Mouse (Mus musculus): ENCODE measurements around the gene Arpc5l.

Arpc5l gene

DNA sequence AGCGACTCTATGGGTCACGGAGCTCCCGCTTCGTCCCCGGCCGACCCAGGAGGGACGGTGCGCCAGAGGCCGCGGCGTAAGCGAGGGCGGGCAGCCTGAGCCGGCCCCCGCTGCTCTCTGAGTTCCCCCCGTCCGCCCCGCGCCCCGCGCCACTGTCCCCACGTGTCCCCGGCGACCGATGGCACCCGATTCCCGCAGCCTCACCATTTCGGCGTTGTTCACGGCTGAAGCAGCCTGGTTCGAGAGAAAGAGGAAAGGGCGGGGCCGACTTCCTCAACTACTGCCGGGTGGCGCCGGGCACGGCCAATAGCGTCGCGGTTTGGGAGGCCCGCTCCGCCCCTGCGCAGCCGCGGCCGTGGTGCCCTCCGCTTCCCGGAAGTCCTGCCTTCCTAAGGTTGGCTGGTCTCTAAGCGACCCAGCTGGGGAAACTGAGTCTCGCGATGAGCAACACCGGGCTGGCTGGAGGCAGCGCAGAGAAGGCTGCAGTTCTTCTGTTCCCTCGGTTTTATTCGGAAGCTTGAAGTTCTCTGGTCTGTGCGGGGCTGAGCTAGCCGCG is at the start of gene Arpc5l:
Arpc5l (plus strand) TSS at position 469 of the 556 bp plus-strand sequence.
- peak; percentile 78 to 91 for DNase-seq (ENCODE audit: low spot score in 2 of 2)

DNA sequence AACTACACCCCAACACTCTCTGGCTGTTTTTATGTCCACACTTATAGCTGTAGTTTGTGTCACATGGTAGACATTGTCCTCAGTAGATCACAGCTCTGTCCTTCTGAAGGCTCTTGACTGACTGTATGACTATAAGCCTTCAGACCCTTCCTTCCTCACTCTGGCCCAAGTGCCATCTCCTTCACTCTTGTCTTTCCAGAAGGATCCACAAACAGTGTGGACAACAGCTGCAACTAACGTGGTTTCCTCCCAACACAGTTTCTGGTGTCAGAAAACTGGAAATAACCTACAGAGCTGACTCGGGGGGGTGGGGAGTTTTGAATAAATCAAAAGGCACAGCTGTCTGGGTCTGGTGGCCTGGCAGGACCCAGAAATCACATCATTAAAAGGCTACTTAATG is 49.1 kb upstream of the Arpc5l start:
- no peak for DNase-seq (ENCODE audit: low spot score in 2 of 2)

DNA sequence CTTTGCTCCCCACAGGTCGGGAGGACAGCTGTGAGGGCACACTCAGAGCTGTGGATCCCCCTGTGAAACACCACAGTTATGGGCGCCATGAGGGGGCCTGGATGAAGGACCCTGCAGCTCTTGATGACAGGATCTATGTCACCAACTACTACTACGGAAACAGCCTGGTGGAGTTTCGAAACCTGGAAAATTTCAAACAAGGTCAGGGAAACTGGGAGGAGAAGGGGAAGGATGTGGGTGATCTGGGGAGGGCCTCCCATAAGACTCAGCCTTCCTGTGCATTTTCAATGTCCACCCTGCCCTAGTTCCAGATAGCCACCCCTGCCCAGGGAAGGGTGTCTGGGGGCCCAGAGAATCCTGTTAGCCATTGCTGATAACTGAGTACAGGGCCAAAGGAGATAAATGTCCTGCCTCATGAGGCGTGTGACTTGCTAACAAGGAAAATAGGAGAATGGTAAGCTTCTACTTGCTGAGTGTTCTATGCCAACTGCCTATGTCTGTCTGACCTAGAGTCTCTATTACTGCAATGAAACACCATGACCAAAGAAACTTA is 47.4 kb upstream of the Arpc5l start:
- no peak for DNase-seq (ENCODE audit: low spot score in 2 of 2)

DNA sequence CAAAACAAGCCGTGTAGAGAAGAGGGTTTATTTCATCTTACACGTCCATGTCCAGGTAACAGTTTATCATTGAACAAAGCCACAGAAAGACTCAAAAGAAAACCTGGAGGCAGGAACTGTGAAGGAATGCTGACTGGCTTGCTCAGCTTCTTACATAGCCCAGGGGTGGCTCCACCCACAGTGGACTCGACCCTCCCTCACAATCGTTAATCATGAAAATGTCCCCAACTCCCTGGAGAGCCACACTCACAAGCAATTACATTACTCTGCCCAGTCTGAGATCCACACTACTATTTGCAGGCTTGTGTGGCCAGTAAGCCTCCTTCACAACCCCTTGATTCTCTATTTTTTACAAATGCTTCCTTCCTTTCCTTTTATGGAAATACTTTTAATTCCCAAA is 41.0 kb upstream of the Arpc5l start:
- no peak for DNase-seq (ENCODE audit: low spot score in 2 of 2)

DNA sequence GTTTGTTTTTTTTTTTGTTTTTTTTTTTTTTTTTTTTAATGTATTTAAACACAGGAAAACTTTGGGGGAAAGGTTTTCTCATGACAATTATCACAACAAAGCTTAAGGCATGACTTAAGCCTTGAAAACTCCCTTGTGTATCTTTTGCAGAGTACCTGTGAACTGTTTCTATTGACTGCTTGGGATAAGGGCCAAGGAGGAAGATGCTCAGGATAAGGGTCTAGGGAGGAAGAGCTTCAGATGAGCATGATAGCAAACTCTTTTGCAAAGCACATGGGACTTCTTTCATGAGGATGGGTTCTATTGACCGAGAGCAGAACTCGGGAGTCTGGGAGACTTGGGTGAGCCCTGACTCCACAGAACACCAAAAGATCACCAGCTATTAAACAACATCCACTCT is 35.5 kb upstream of the Arpc5l start:
- DNase-seq (ENCODE audit: low spot score in 2 of 2): no peak

DNA sequence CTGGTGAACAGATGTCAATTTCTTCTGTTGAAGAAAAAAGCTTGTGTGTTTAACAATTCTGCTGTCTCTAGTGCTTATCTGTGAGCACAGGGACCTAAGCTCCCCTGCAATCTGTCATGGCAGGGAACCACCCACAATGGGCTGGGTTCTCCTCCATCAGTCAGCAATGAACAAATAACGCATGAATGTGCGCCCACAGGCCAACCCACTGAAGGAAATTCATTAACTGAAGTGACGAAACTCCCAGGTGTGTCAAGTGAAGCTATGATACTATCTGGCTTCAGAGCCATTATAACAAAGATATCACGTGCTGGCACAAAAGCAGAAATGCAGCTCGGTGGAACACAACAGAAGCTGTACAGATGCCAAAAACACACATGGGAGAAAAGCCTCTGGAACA is 35.1 kb upstream of the Arpc5l start:
- no peak for DNase-seq (ENCODE audit: low spot score in 2 of 2)

DNA sequence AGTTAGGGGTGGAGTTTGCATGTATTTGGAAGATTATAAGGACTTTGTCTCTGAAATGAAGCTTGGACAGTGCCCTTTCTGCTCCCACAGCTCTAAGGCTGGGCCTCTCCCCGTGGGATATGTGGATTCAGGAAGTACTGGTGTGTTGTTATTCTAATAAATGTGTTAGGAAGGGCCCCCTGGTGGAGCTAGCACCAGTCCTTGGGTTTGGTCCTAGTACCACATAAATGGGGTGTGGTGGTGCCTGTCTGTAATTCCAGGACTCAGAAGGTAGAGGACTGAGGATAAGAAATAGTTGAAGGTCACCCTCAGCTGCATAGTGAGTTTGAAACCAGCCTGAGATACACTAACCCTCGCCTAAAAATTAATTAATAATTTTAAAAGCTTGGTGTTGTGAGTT is 31.9 kb upstream of the Arpc5l start:
- DNase-seq (ENCODE audit: low spot score in 2 of 2): no peak

DNA sequence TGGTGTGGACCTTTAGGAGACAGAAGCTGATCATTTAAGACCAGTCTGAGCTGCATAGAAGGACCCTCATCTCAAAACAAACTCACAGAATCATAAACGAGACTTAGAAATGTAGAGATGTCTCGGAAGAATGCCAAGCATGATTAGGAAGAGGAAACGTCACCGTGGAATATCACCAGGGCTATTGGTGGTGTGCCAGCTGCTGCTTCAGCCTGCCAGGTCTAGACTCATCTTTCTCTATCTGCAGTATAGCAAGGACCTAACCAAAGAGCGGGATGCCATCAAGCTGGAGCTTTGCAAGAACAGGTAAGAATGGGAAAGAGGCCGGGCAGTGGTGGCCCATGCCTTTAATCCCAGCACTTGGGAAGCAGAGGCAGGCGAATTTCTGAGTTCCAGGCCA is 31.4 kb upstream of the Arpc5l start:
- DNase-seq (ENCODE audit: low spot score in 2 of 2): no peak

DNA sequence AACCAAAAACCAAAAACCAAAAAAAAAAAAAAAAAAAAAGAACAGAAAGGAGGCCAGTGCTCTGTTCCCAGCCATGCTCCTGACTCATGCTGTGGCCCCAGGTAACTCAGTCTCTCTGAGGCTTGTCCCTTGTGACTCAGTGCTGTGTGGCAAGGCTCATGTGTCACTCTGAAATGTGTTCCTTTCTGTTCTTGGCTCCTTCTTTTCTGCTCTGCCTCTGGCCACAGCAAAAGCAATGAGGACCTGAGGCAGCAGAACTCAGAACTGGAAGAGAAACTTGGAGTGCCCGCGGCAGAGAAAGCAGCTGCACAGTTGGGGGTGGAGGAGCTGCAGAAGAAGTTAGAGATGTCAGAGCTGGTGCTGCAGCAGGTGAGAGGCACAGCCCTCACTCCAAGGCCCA is 31.0 kb upstream of the Arpc5l start:
- no peak for DNase-seq (ENCODE audit: low spot score in 2 of 2)

DNA sequence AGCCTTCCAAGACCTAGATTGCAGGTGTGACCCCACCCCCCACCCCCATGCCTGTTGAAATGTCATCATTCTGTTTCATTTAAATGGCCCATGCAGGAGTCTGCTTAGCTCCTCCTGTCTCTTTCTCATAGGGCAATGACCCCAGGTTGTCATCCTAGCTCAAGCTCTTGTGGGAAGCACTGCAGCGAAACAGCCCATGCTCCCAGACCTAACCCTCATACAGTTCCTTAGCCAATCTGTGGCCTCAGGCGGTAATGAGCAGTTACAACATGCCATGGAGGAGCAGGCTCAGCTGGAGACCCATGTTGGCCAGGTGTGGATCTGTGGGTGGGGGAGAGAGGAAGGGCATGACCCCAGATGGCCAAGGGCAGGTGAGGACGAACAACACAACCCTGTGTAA is 30.0 kb upstream of the Arpc5l start:
- DNase-seq (ENCODE audit: low spot score in 2 of 2): no peak

DNA sequence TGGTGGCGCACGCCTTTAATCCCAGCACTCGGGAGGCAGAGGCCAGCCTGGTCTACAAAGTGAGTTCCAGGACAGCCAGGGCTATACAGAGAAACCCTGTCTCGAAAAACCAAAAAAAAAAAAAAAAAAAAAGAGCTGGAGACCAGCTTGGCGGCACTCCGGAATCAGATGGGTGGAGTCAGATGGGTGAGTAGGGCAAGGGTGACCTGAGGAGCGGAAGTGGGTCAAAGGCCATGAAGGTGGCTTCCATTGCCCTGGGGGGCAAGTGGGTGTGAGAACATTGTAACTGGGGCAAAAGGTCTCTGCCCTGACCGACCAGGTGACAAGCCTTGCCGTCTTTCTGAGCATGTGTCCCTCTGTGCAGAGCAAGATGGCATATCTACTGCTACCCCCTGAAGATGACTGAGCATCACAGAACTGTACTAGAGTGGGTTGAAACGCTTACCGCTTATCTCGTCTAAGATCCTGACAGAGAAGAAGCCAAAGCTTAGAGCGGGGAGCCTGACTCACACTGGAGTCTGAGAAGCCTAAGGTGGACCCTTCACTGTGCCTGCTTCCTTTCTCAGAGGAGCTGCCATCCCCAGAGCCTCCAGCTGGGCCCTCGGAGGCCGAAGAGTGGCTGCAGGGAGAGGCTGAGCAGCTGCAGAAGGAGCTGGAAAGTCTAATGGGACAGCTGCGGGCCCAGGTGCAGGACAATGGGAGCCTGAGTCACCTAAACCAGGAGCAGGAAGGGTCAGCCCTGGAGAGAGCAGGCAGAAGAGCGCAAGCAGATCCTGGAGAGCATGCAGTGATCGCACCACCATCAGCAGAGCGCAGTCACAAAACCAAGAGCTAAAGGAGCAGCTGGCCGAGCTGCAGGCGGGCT is 29.0 kb upstream of the Arpc5l start:
- DNase-seq (ENCODE audit: low spot score in 2 of 2): no peak

DNA sequence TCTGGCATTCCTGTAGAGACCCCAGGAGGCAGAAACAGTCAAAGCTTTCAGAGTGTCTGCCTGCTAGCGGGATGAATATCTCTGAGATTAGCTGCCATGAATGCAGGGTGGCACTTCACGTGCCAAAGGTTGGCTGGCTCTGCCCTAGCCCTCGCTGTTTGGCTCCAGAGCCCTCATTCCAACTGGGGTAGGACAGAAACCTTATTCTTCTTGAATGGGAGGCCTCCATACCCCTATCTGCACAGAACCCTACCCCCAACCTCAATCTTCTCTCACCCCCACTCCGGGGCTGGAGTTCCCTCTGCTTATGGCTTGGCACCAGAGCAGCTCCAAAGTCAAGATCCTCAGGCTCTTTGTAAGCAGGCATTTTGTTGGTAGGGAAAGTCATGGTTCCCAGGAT is 27.3 kb upstream of the Arpc5l start:
- no peak for DNase-seq (ENCODE audit: low spot score in 2 of 2)

DNA sequence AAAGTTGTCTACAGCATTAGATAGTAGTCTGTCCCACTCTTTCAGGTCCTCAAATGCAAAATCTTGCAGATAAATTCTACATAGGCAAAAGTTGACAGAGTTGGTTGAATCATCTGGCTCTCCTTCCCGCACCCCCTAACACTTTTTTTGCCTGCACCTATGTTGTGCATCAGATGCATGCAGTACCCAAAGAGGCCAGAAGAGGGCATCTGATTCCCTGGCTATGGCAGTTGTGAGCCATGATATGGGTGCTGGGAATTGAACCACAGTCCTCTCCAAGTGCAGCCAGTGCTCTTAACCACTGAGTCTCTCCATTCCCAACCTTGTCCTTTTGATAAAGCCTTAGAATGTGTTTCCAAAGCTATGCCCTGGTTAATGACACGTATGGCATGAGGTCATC is 21.7 kb upstream of the Arpc5l start:
- no peak for DNase-seq (ENCODE audit: low spot score in 2 of 2)

DNA sequence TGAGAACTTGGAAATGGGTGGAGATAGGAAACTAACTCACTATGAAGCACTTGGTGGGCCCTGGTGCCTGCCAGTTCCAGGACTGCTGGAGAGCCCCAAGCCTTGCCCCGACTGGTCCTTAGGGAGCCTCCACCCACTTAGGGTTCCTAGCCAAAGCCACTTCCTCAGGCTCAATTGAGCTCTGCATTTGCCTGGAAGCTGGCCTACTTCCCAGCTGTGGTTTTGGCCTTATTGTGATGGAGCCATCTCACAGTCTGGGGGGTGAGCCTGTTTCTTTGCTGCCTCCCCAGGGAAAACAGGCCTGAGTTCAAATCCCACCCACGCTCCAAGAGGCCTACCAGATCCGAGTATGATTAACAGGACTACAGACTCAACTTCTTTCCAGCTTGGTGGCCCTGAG is 18.6 kb upstream of the Arpc5l start:
- DNase-seq (ENCODE audit: low spot score in 2 of 2): peak in 1 of 2 experiments; percentile 35

DNA sequence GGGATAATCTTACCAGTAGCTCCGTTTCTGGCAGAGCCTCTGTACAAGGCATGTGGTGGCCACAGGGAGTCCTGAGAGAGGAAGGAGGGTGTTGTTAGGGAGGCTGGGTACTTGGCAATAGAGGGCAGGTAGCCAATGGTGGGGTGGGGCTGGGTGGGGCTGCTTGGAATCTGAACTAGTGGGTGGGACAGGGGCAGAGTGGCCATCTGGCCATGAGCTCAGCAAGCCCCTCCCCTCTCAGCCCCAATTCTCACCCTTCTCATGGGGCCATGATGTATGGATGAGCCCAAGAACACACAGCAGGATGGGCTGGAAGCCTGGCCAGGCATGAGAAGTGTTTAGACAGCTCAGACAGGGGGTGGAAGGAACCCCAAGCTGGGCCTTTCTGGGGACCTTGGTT is 17.8 kb upstream of the Arpc5l start:
- no peak for DNase-seq (ENCODE audit: low spot score in 2 of 2)

DNA sequence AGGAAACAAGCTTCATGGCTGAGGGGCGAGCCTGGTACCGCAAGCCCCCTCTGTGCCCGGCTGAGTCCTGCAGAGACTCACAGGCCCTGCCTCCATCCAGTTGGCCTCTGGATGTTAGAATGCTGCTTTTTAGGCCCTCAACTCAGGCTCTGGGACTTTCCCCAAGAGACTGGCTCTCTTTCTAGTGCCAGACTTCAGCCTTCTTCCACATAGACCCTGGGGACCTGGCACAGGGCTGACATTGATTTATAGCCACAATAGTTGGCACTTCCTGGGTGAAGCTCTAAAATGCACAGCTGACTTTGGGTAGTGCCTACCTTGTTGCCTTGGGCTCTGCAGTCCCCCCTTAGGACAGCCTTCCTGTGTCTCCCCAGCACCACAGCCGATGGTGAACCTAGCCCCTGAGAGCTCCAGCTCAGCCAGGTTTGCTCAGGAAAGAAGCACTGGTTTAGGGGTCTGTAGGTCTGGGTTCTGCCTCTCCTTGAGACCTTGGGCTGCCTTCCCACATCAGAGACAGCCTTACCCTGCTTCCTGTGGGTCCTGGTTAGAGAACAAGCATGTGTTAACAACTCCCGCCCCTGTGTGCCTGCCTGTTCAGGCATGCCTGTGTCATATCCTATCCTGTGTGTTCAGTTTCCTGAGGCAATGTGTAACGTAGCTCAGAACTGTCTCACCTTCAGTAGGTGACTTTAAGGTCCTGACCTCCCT is 17.2 kb upstream of the Arpc5l start:
- peak; percentile 51 to 64 for DNase-seq (ENCODE audit: low spot score in 2 of 2)

DNA sequence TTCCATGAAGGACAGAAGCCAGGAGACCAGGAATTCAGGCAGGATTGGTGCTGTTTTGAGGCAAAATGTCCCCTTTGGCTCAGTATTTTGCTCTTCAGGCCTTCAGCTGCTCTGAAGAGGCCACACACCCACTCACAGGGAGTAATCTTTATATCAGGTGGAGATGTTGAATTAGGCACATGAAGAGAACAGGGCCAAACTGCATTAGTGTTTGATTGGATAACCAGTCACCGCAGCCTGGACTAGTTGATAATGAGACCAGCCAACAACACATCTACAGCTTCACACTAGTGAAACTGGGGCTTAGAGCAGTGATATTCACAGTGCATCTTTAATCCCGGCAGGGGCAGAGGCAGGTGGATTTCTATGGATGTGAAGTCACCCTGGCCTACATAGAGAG is 16.2 kb upstream of the Arpc5l start:
- no peak for DNase-seq (ENCODE audit: low spot score in 2 of 2)

DNA sequence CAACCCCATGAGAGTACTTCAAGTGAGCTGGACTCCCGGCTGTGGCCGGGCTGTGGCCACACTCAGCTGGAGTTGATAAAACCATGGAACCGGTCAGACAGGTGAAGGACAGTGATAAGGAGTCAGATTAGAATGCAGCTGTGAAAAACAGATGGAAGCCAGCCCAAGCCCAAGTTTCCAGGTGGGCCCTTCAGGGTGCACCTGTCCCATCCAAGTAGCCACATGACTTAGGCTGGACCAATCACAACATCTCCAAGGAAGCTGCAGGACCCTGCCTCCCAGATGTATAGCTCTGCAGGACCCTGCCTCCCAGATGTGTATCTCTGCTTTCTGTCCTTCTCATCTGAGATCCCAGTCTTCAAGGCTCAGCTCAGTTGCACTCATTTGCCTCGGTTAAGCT is 13.1 kb upstream of the Arpc5l start:
- DNase-seq (ENCODE audit: low spot score in 2 of 2): no peak

DNA sequence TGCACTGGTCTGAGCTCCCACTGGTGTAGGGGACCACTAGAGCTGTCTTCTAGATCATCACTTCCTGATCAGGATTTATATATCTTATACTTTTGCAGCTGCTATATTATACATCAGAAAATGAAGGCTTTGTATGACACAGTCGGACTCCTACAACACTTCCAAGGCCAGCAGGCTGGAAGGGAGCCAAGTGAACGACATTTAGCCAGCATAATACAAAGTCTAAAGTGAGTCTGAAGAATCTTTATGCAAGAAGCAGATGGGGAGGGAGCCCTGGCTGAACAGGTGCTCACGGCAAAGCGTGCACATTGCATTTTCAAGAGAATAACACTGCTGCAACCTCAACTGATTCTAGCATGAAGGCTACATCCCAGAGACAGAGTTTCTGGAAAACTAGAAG is 12.7 kb upstream of the Arpc5l start:
- DNase-seq (ENCODE audit: low spot score in 2 of 2): no peak

DNA sequence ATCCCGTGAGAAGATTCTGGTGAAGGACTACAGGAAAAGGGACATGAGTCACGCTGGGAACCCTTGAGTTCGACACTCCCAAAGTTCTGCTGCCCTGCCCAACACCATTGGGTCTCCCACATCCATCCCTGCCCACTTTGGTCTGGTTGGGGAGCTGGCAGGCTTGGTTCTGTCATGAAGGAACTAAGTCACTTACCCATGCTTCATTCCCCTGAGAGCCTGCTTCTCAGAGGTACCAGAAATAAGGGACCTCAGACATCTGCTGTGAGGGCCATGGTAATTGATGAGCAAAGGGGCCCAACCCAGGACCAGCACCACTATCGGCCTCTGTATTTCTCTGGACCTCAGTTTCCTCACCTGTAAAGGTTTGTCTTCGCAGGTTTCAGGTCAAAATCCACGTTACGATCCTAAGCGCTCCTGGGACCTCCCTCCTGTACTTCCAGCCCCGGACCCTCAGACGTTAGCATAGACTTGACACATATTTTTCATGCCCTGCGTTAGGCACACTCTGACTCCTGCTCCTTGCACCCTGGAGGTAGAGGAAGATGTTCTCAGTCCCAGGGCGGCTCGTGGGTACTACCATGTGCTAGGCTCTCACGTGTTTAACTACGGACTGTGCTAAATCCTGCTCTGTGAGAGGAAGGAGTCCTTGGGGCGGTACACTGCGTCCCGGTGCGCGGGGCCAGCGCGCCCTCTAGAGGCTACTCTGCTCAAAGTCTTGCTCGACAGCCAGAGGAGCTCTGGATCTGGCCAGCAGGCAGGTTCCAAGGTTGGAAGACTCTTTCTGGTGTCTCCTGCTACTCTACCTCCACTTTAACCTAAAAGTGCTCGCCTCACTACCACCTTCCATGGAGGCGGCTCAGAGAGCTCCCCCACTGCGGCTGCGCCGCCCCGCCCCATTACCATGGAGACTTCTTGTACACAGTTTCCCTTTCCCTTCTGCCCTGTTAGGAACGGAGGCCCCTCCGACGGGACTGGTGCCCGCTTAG is 7.5 kb upstream of the Arpc5l start, which contains the start of gene Wdr38:
Wdr38 (plus strand) TSS at position 91 of the 989 bp plus-strand sequence.
- peak; percentile 84 to 87 for DNase-seq (ENCODE audit: low spot score in 2 of 2)

DNA sequence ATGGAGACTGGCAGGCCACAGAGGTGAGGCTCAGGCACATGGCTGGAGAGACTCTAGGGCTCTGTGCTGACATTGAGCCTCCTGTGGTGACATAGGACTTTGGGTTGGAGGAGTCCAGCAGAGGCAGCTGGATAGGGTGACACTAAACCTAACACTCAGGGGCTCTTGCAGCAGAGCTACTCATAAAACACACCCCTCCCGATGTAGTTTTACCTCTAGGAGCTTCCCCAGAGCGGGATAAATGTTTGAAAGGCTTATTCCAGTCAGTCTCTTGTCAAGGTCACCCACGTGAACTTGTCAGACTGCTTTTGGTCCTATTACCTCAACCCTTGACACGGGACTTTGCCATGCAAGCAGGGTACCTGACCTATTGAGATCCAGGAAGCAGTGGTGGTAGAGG is 5.8 kb upstream of the Arpc5l start:
- no peak for DNase-seq (ENCODE audit: low spot score in 2 of 2)
